Mouse (Mus musculus) neural tube, embryonic 12.5 days (tissue): Measurements from ENCODE around the gene Klhl25. TPM values are rescaled to one million over a fixed set of nuclear protein-coding genes. Genes with fewer than 3 reads are reported as not detected.
A peak's percentile ranks its signal among the peaks of the same experiment; 100 is the strongest.
"Not testable (repeated sequence)": the region's sequence is repeated elsewhere in the genome, so short reads cannot be mapped to it uniquely, and the experiment has no call there.

Experiments
- ATAC-seq: fragments of 200-750 bp; cut with Nextera tagmentation; 2 replicates; pipeline ENCODE4 v1.8.0; 2017; ENCODE audit warnings: low read depth, mild to moderate bottlenecking, moderate TSS enrichment, moderate library complexity; ENCODE audit not compliant: low FRiP score
- H3K27ac ChIP-seq: fragments of 300-500 bp; sonication (generic); 2 replicates; pipeline ENCODE4 v1.5.1; 2016
- H3K27me3 ChIP-seq: fragments of 300-500 bp; sonication (generic); replicated peaks from 2 replicates; pipeline ENCODE4 v1.6.1; 2016; ENCODE audit warnings: mild to moderate bottlenecking
- H3K36me3 ChIP-seq: fragments of 300-500 bp; sonication (generic); 2 replicates; pipeline ENCODE4 v1.6.1; 2016; ENCODE audit warnings: mild to moderate bottlenecking
- H3K4me1 ChIP-seq: fragments of 300-500 bp; sonication (generic); 2 replicates; pipeline ENCODE4 v1.6.1; 2016
- H3K4me2 ChIP-seq: fragments of 300-500 bp; sonication (generic); replicated peaks from 2 replicates; pipeline ENCODE4 v1.6.1; 2016; ENCODE audit warnings: mild to moderate bottlenecking
- H3K4me3 ChIP-seq: fragments of 300-500 bp; sonication (generic); 2 replicates; pipeline ENCODE4 v1.5.1; 2016
- H3K9ac ChIP-seq: fragments of 300-500 bp; sonication (generic); 2 replicates; pipeline ENCODE4 v1.6.1; 2016; ENCODE audit warnings: mild to moderate bottlenecking
- H3K9me3 ChIP-seq: fragments of 300-500 bp; sonication (generic); 2 replicates; pipeline ENCODE4 v1.6.1; 2016; ENCODE audit warnings: mild to moderate bottlenecking
- WGBS: fragments of 180-500 bp; shearing (Covaris S2); methylation state at CpG from one replicate; pipeline ENCODE4 v1.1.7; 2016; 5-methylcytosine and 5-hydroxymethylcytosine counted together
- polyA plus RNA-seq: library from polyadenylated mRNA; unstranded; fragments of >200 nt; fragmentation: Nextera tagmentation; extraction: Ambion mirVana; gene quantifications from 2 replicates; pipeline ENCODE4 v1.2.1, GENCODE M21; 2016

Klhl25 gene
- polyA plus RNA-seq, 1 experiment from 2014 or later, result 27.5 TPM

GRCm38 (mm10) chr7:75848776-75849670 is 913 bp downstream of the Klhl25 start:
- Histone ChIP-seq H3K4me3 (peak overlapping the region; percentile 84), H3K9me3 (no peaks in the 10 kb centered on the region), H3K9ac (peak overlapping the region; percentile 92), H3K36me3 (no peaks in the 10 kb centered on the region; the same call in 1 of the 2 replicates), H3K4me1 (peaks cover 38% of the 10 kb centered on the region), H3K4me2 (peak overlapping the region; percentile 92), H3K27ac (no peak overlapping the region), H3K27me3 (no peaks in the 10 kb centered on the region)
- peak; percentile 51 for ATAC-seq
- WGBS, result 2% methylated on average over 25 of the region's 25 CpGs

- H3K4me3 ChIP-seq, H3K4me2 ChIP-seq, ATAC-seq, H3K9ac ChIP-seq, H3K27ac ChIP-seq, H3K9me3 ChIP-seq, H3K36me3 ChIP-seq, H3K27me3 ChIP-seq: not testable (repeated sequence)
- WGBS, result 93% methylated on average over 1 of the region's 3 CpGs
- peaks cover 51% of the 10 kb centered on the region for H3K4me1 ChIP-seq
These were observed 2.3 kb downstream of the Klhl25 start for GRCm38 (mm10) chr7:75850396-75850795.

- H3K4me3 ChIP-seq, result no peak overlapping the region
- H3K4me1 ChIP-seq, result peaks cover 56% of the 10 kb centered on the region
- ATAC-seq, result no peak
- H3K36me3 ChIP-seq, result no peaks in the 10 kb centered on the region; the same call in 1 of the 2 replicates
- WGBS, result 92% methylated on average over 10 of the region's 10 CpGs
- no peak overlapping the region for H3K27ac ChIP-seq
- no peak overlapping the region for H3K4me2 ChIP-seq
- H3K27me3 ChIP-seq, result no peaks in the 10 kb centered on the region
- no peak overlapping the region for H3K9ac ChIP-seq
- no peaks in the 10 kb centered on the region for H3K9me3 ChIP-seq
These were observed 3.2 kb downstream of the Klhl25 start for GRCm38 (mm10) chr7:75851290-75851689.

GRCm38 (mm10) chr7:75852363-75852762 is 4.3 kb downstream of the Klhl25 start:
- peaks cover 58% of the 10 kb centered on the region for H3K4me1 ChIP-seq
- H3K27me3 ChIP-seq, result no peaks in the 10 kb centered on the region
- H3K36me3 ChIP-seq, result no peaks in the 10 kb centered on the region; the same call in 1 of the 2 replicates
- WGBS, result 60% methylated on average over 4 of the region's 4 CpGs
- ATAC-seq, result no peak
- no peak overlapping the region for H3K4me2 ChIP-seq
- no peak overlapping the region for H3K4me3 ChIP-seq
- H3K9me3 ChIP-seq, result no peaks in the 10 kb centered on the region
- H3K27ac ChIP-seq, result no peak overlapping the region; the same call in 1 of the 2 replicates
- no peak overlapping the region for H3K9ac ChIP-seq

- no peak for ATAC-seq
- H3K4me2 ChIP-seq, result no peak overlapping the region
- H3K9ac ChIP-seq, result 0 out of 2 replicates have a peak overlapping the region, but pooled peaks have one; percentile 13
These were observed 5.2 kb downstream of the Klhl25 start for GRCm38 (mm10) chr7:75853171-75853830.

GRCm38 (mm10) chr7:75854231-75854925 is 6.3 kb downstream of the Klhl25 start:
- Histone ChIP-seq H3K9me3 (no peaks in the 10 kb centered on the region), H3K36me3 (no peaks in the 10 kb centered on the region; the same call in 1 of the 2 replicates), H3K9ac (no peak overlapping the region), H3K4me1 (peaks cover 54% of the 10 kb centered on the region), H3K4me3 (no peak overlapping the region), H3K27me3 (no peaks in the 10 kb centered on the region), H3K4me2 (peak overlapping the region; percentile 27), H3K27ac (peak overlapping the region; percentile 66)
- WGBS, result 27% methylated on average over 6 of the region's 6 CpGs
- peak; percentile 50; the same call in 1 of the 2 replicates for ATAC-seq

More at GRCm38 (mm10) chr7:75853171-75853830, 5.2 kb downstream of the Klhl25 start:
- WGBS, result 73% methylated on average over 8 of the region's 8 CpGs
- Histone ChIP-seq H3K4me1 (peaks cover 58% of the 10 kb centered on the region), H3K27ac (no peak overlapping the region), H3K27me3 (no peaks in the 10 kb centered on the region), H3K9me3 (no peaks in the 10 kb centered on the region), H3K4me3 (no peak overlapping the region), H3K36me3 (no peaks in the 10 kb centered on the region; the same call in 1 of the 2 replicates)

GRCm38 (mm10) chr7:75855028-75855427 is 6.9 kb downstream of the Klhl25 start:
- H3K9me3 ChIP-seq, result no peaks in the 10 kb centered on the region
- H3K4me1 ChIP-seq, result peaks cover 55% of the 10 kb centered on the region
- no peak overlapping the region for H3K4me3 ChIP-seq
- no peak overlapping the region for H3K27ac ChIP-seq
- no peaks in the 10 kb centered on the region; the same call in 1 of the 2 replicates for H3K36me3 ChIP-seq
- no peaks in the 10 kb centered on the region for H3K27me3 ChIP-seq
- ATAC-seq, result no peak
- no peak overlapping the region for H3K9ac ChIP-seq
- 83% methylated on average over 6 of the region's 6 CpGs for WGBS
- peak overlapping the region; percentile 27 for H3K4me2 ChIP-seq

GRCm38 (mm10) chr7:75856259-75856658 is 8.1 kb downstream of the Klhl25 start:
- H3K4me2 ChIP-seq, result no peak overlapping the region
- 90% methylated on average over 11 of the region's 11 CpGs for WGBS
- H3K9ac ChIP-seq, result no peak overlapping the region
- no peak for ATAC-seq
- H3K27ac ChIP-seq, result no peak overlapping the region
- H3K4me3 ChIP-seq, result no peak overlapping the region
- H3K36me3 ChIP-seq, result no peaks in the 10 kb centered on the region; the same call in 1 of the 2 replicates
- no peaks in the 10 kb centered on the region for H3K27me3 ChIP-seq
- H3K9me3 ChIP-seq, result no peaks in the 10 kb centered on the region
- H3K4me1 ChIP-seq, result peaks cover 55% of the 10 kb centered on the region

- Histone ChIP-seq H3K27ac (no peak overlapping the region), H3K36me3 (peaks cover 10% of the 10 kb centered on the region), H3K4me2 (no peak overlapping the region), H3K4me3 (no peak overlapping the region), H3K27me3 (no peaks in the 10 kb centered on the region), H3K9ac (no peak overlapping the region), H3K4me1 (peaks cover 21% of the 10 kb centered on the region), H3K9me3 (peaks cover 4% of the 10 kb centered on the region; the same call in 1 of the 2 replicates)
- ATAC-seq, result no peak; the same call in 1 of the 2 replicates
- WGBS, result 80% methylated on average over 9 of the region's 9 CpGs
These were observed 11.7 kb downstream of the Klhl25 start for GRCm38 (mm10) chr7:75859771-75860196.

- H3K27me3 ChIP-seq, H3K9ac ChIP-seq, H3K4me2 ChIP-seq, H3K4me1 ChIP-seq, H3K9me3 ChIP-seq, ATAC-seq, H3K4me3 ChIP-seq, H3K27ac ChIP-seq: not testable (repeated sequence)
- 96% methylated on average over 6 of the region's 7 CpGs for WGBS
- H3K36me3 ChIP-seq, result peaks cover 31% of the 10 kb centered on the region
These were observed 13.7 kb downstream of the Klhl25 start for GRCm38 (mm10) chr7:75861638-75862426.

- H3K27ac ChIP-seq, H3K9me3 ChIP-seq, ATAC-seq, H3K27me3 ChIP-seq, H3K4me1 ChIP-seq, H3K4me3 ChIP-seq, H3K4me2 ChIP-seq, H3K9ac ChIP-seq: not testable (repeated sequence)
- peaks cover 36% of the 10 kb centered on the region for H3K36me3 ChIP-seq
- 93% methylated on average over 6 of the region's 6 CpGs for WGBS
These were observed 14.3 kb downstream of the Klhl25 start for GRCm38 (mm10) chr7:75862427-75862781.
